ENCODE assay signal across 20 mouse cellular contexts in the genomic region with DNA sequence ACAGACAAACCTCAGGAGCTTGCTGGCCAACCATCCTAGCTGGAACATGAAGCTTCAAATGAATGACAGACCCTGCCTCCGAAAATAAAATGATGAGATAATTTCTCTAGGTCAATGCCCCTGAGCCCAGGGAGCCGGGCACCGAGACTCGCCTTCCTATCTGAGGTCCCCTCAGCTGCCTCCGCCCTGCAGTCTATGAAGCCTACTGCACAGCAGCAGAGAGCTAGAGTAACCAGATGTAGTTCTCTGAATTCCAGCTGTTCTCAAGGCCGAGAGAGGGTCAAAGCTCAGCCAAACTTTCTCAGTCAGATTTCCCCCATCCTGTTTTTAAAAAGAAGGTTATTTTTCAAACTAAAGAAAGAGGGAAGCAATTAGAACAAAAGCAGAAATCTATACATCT. TPM values are rescaled to one million over a fixed set of nuclear protein-coding genes. Genes with fewer than 3 reads are reported as not detected.
DNase-seq lines count a peak whose midpoint lies in the region; ATAC-seq and TF ChIP-seq lines count a peak whose summit lies in the region.
"Had no signal": no experiment of that assay in that cellular context is flagged by ENCODE, and none has a peak within 500 bp of the region (broad histone marks: within the 10 kb centered on the region; RNA-seq: fewer than 3 reads in every experiment).

No protein-coding gene starts in this region.

- no peak for DNase-seq in embryonic facial prominence, embryonic 10.5 days (ENCODE audit: low spot score)
- DNase-seq in lung, embryonic 14.5 days = peak; percentile 53
- no peak for DNase-seq in lung, postnatal 14 days
- DNase-seq in neural tube, embryonic 10.5 days (ENCODE audit: extremely low spot score, low spot score) = no peak
- DNase-seq in cerebellum, adult 2 months = no peak
- DNase-seq: adrenal gland, adult 8-10 months; adrenal gland, postnatal 36 days; B cell, adult 2 months; cerebellum, adult 8-10 months; cerebellum, postnatal 14 days; gastrocnemius, postnatal 14 days had no signal

- H3K4me2 ChIP-seq in embryonic facial prominence, embryonic 12.5 days (replicated peaks) = no peak overlapping the region
- H3K4me2 ChIP-seq in lung, embryonic 14.5 days = no peak overlapping the region
- H3K4me2 ChIP-seq in neural tube, embryonic 13.5 days = no peak overlapping the region
- no peak overlapping the region for H3K4me2 ChIP-seq in embryonic facial prominence, embryonic 15.5 days (replicated peaks)
- H3K4me2 ChIP-seq: forebrain, embryonic 12.5 days; hindbrain, embryonic 13.5 days had no signal

- H3K9me3 ChIP-seq in embryonic facial prominence, embryonic 12.5 days = no peaks in the 10 kb centered on the region
- H3K9me3 ChIP-seq in embryonic facial prominence, embryonic 10.5 days = no peaks in the 10 kb centered on the region
- H3K9me3 ChIP-seq in lung, embryonic 14.5 days (ENCODE audit: low read depth, low read length) = no peaks in the 10 kb centered on the region
- no peaks in the 10 kb centered on the region for H3K9me3 ChIP-seq in neural tube, embryonic 13.5 days
- H3K9me3 ChIP-seq in embryonic facial prominence, embryonic 15.5 days (replicated peaks) = no peaks in the 10 kb centered on the region
- H3K9me3 ChIP-seq: forebrain, embryonic 12.5 days; heart, embryonic 10.5 days; hindbrain, embryonic 13.5 days had no signal

- WGBS in embryonic facial prominence, embryonic 12.5 days = 69% methylated on average over 6 of the region's 6 CpGs
- 84% methylated on average over 6 of the region's 6 CpGs for WGBS in embryonic facial prominence, embryonic 10.5 days
- WGBS in lung, embryonic 14.5 days = 60% methylated on average over 6 of the region's 6 CpGs
- WGBS in neural tube, embryonic 13.5 days = 83% methylated on average over 6 of the region's 6 CpGs
- 52% methylated on average over 6 of the region's 6 CpGs for WGBS in embryonic facial prominence, embryonic 15.5 days
- WGBS in cerebellum, adult 2 months = 96% methylated on average over 6 of the region's 6 CpGs

- no peaks in the 10 kb centered on the region for H3K27me3 ChIP-seq in embryonic facial prominence, embryonic 12.5 days
- H3K27me3 ChIP-seq in embryonic facial prominence, embryonic 10.5 days (replicated peaks; ENCODE audit: low read depth, poor library complexity, severe bottlenecking) = no peaks in the 10 kb centered on the region
- H3K27me3 ChIP-seq in lung, embryonic 14.5 days (ENCODE audit: insufficient read depth, low read length) = no peaks in the 10 kb centered on the region
- H3K27me3 ChIP-seq in neural tube, embryonic 13.5 days = no peaks in the 10 kb centered on the region
- no peaks in the 10 kb centered on the region for H3K27me3 ChIP-seq in embryonic facial prominence, embryonic 15.5 days
- H3K27me3 ChIP-seq in cerebellum, adult 2 months (ENCODE audit: control insufficient read depth, insufficient read depth, low read length) = no peaks in the 10 kb centered on the region
- H3K27me3 ChIP-seq: forebrain, embryonic 12.5 days; hindbrain, embryonic 13.5 days had no signal

- no peak overlapping the region for H3K9ac ChIP-seq in embryonic facial prominence, embryonic 12.5 days
- no peak overlapping the region for H3K9ac ChIP-seq in lung, embryonic 14.5 days
- H3K9ac ChIP-seq in neural tube, embryonic 13.5 days = no peak overlapping the region
- no peak overlapping the region for H3K9ac ChIP-seq in embryonic facial prominence, embryonic 15.5 days
- H3K9ac ChIP-seq: forebrain, embryonic 12.5 days; hindbrain, embryonic 13.5 days had no signal

- no peak for TF ChIP-seq CTCF in lung, embryonic 14.5 days (IDR thresholded peaks at IDR 0.05; ENCODE audit: low read depth)
- TF ChIP-seq CTCF in cerebellum, adult 2 months (IDR thresholded peaks at IDR 0.05; ENCODE audit: borderline replicate concordance, insufficient read depth, low read depth, low read length) = no peak

- no peak overlapping the region for H3K4me3 ChIP-seq in embryonic facial prominence, embryonic 12.5 days
- H3K4me3 ChIP-seq in embryonic facial prominence, embryonic 10.5 days = no peak overlapping the region
- H3K4me3 ChIP-seq in lung, embryonic 14.5 days (ENCODE audit: low read depth, low read length) = no peak overlapping the region
- no peak overlapping the region for H3K4me3 ChIP-seq in neural tube, embryonic 13.5 days
- H3K4me3 ChIP-seq in embryonic facial prominence, embryonic 15.5 days (replicated peaks) = no peak overlapping the region
- no peak overlapping the region for H3K4me3 ChIP-seq in cerebellum, adult 2 months (replicated peaks; ENCODE audit: insufficient read depth, low read depth, low read length)
- H3K4me3 ChIP-seq: forebrain, embryonic 12.5 days; heart, embryonic 10.5 days; hindbrain, embryonic 13.5 days had no signal

- H3K36me3 ChIP-seq in embryonic facial prominence, embryonic 12.5 days = peaks cover 51% of the 10 kb centered on the region
- peaks cover 99% of the 10 kb centered on the region for H3K36me3 ChIP-seq in embryonic facial prominence, embryonic 10.5 days (replicated peaks)
- peaks cover 31% of the 10 kb centered on the region for H3K36me3 ChIP-seq in lung, embryonic 14.5 days (ENCODE audit: insufficient read depth)
- H3K36me3 ChIP-seq in neural tube, embryonic 13.5 days = peaks cover 76% of the 10 kb centered on the region
- peaks cover 38% of the 10 kb centered on the region for H3K36me3 ChIP-seq in embryonic facial prominence, embryonic 15.5 days
- H3K36me3 ChIP-seq: G1E had no signal

- ATAC-seq in embryonic facial prominence, embryonic 12.5 days (ENCODE audit: insufficient number of reproducible peaks, insufficient read depth, low FRiP score, low TSS enrichment) = no peak
- ATAC-seq in lung, embryonic 14.5 days (ENCODE audit: insufficient read depth) = no peak
- ATAC-seq in neural tube, embryonic 13.5 days (ENCODE audit: low read depth) = no peak
- no peak for ATAC-seq in embryonic facial prominence, embryonic 15.5 days (ENCODE audit: insufficient number of reproducible peaks, low FRiP score, low TSS enrichment, low read depth)
- ATAC-seq: CD4-positive, CD25-positive, alpha-beta regulatory T cell, adult 4 months; forebrain, embryonic 16.5 days had no signal

- no peak for TF ChIP-seq POLR2A in cerebellum, adult 2 months (IDR thresholded peaks at IDR 0.05; ENCODE audit: borderline replicate concordance, insufficient read depth, low read length)

- peaks cover 31% of the 10 kb centered on the region for H3K4me1 ChIP-seq in embryonic facial prominence, embryonic 12.5 days
- peaks cover 18% of the 10 kb centered on the region for H3K4me1 ChIP-seq in embryonic facial prominence, embryonic 10.5 days
- H3K4me1 ChIP-seq in lung, embryonic 14.5 days (ENCODE audit: insufficient read depth) = peaks cover 8% of the 10 kb centered on the region
- peaks cover 21% of the 10 kb centered on the region for H3K4me1 ChIP-seq in neural tube, embryonic 13.5 days (replicated peaks)
- H3K4me1 ChIP-seq in embryonic facial prominence, embryonic 15.5 days = peaks cover 21% of the 10 kb centered on the region
- H3K4me1 ChIP-seq in cerebellum, adult 2 months (ENCODE audit: control insufficient read depth, insufficient read depth, low read length) = peaks cover 12% of the 10 kb centered on the region
- H3K4me1 ChIP-seq: forebrain, embryonic 12.5 days had no signal

- peak overlapping the region; percentile 63 for H3K27ac ChIP-seq in embryonic facial prominence, embryonic 12.5 days
- H3K27ac ChIP-seq in embryonic facial prominence, embryonic 10.5 days (replicated peaks) = no peak overlapping the region
- H3K27ac ChIP-seq in lung, embryonic 14.5 days (ENCODE audit: low read depth) = peak overlapping the region; percentile 5; the same call in 1 of the 2 replicates
- H3K27ac ChIP-seq in neural tube, embryonic 13.5 days (replicated peaks) = peak overlapping the region; percentile 65
- peak overlapping the region; percentile 71 for H3K27ac ChIP-seq in embryonic facial prominence, embryonic 15.5 days (replicated peaks)
- H3K27ac ChIP-seq in cerebellum, adult 2 months (ENCODE audit: insufficient read depth, low read length) = no peak overlapping the region
- H3K27ac ChIP-seq: forebrain, embryonic 12.5 days; heart, embryonic 10.5 days; hindbrain, embryonic 13.5 days had no signal

RNA-seq across cellular contexts. Expression of gene Rnf144a, which starts 29.3 kb away (rescaled TPM):
- polyA plus RNA-seq in embryonic facial prominence, embryonic 12.5 days (2016; fragmentation: Nextera tagmentation; extraction: Ambion mirVana) = 59.5 and 64.0 TPM in 2 replicates
- polyA plus RNA-seq in embryonic facial prominence, embryonic 10.5 days (2016; fragmentation: Nextera tagmentation; extraction: Ambion mirVana) = 43.1 and 44.9 TPM in 2 replicates
- 45.6 and 46.9 TPM in 2 replicates for polyA plus RNA-seq in lung, embryonic 14.5 days (2014; fragmentation: Nextera tagmentation; extraction: Ambion mirVana)
- polyA plus RNA-seq in neural tube, embryonic 13.5 days (2015; fragmentation: Nextera tagmentation; extraction: Ambion mirVana) = 27.0 and 27.4 TPM in 2 replicates
- polyA plus RNA-seq in embryonic facial prominence, embryonic 15.5 days (2015; fragmentation: Nextera tagmentation; extraction: Ambion mirVana) = 38.7 and 40.0 TPM in 2 replicates
- 13.8 and 16.4 TPM in 2 replicates for polyA plus RNA-seq in cerebellum, adult 2 months (2012; rRNA removed)
- polyA plus RNA-seq: G1E had no signal

Comparison
In these comparisons a context has a peak if more than half of its experiments do, and no peak if none do; other contexts are left out.
1. H3K27ac ChIP-seq: peak in embryonic facial prominence, embryonic 12.5 days (single experiment), lung, embryonic 14.5 days (single experiment), neural tube, embryonic 13.5 days (single experiment) and embryonic facial prominence, embryonic 15.5 days (single experiment); none in embryonic facial prominence, embryonic 10.5 days (single experiment) and cerebellum, adult 2 months (single experiment).